Mouse (Mus musculus) limb, embryonic 14.5 days (tissue): ENCODE measurements around the gene Apol10a. TPM values are rescaled to one million over a fixed set of nuclear protein-coding genes. Genes with fewer than 3 reads are reported as not detected.
"Not testable (repeated sequence)": the region's sequence is repeated elsewhere in the genome, so short reads cannot be mapped to it uniquely, and the experiment has no call there.

Experiments used
- ATAC-seq: fragments of 200-750 bp; cut with Nextera tagmentation; 2 replicates; pipeline ENCODE4 v1.8.0; 2017; ENCODE audit warnings: low read depth, moderate number of reproducible peaks, moderate TSS enrichment; ENCODE audit not compliant: low FRiP score
- DNase-seq: peaks from one replicate; pipeline ENCODE4 v3.0.0-alpha.2; 2015; ENCODE audit warnings: low spot score
- H3K27ac ChIP-seq: fragments of 300-500 bp; sonication (generic); replicated peaks from 2 replicates; pipeline ENCODE4 v1.5.1; 2014; ENCODE audit warnings: low read depth, mild to moderate bottlenecking, low read length, moderate library complexity, mixed read lengths
- H3K27me3 ChIP-seq: fragments of 300-500 bp; sonication (generic); 2 replicates; pipeline ENCODE4 v1.6.1; 2014; ENCODE audit warnings: low read length, mixed read lengths; ENCODE audit not compliant: control insufficient read depth, insufficient read depth
- H3K36me3 ChIP-seq: fragments of 300-500 bp; sonication (generic); 2 replicates; pipeline ENCODE4 v1.6.1; 2014; ENCODE audit warnings: mild to moderate bottlenecking, low read length, moderate library complexity, mixed read lengths; ENCODE audit not compliant: control insufficient read depth, insufficient read depth
- H3K4me1 ChIP-seq: fragments of 300-500 bp; sonication (generic); 2 replicates; pipeline ENCODE4 v1.6.1; 2014; ENCODE audit warnings: antibody characterized with exemption, low read length, mixed read lengths; ENCODE audit not compliant: control insufficient read depth, insufficient read depth
- H3K4me2 ChIP-seq: fragments of 300-500 bp; sonication (generic); replicated peaks from 2 replicates; pipeline ENCODE4 v1.6.1; 2014; ENCODE audit warnings: low read depth, mild to moderate bottlenecking, low read length, moderate library complexity; ENCODE audit not compliant: severe bottlenecking
- H3K4me3 ChIP-seq: fragments of 300-500 bp; sonication (generic); replicated peaks from 2 replicates; pipeline ENCODE4 v1.5.1; 2014; ENCODE audit warnings: low read length
- H3K9ac ChIP-seq: fragments of 300-500 bp; sonication (generic); 2 replicates; pipeline ENCODE4 v1.6.1; 2014; ENCODE audit warnings: mild to moderate bottlenecking, low read depth, low read length, moderate library complexity; ENCODE audit not compliant: severe bottlenecking
- H3K9me3 ChIP-seq: fragments of 300-500 bp; sonication (generic); 2 replicates; pipeline ENCODE4 v1.6.1; 2016; ENCODE audit warnings: low read length; ENCODE audit not compliant: control insufficient read depth
- WGBS: fragments of 180-500 bp; shearing (Covaris S2); extraction: QIAGEN DNeasy Blood & Tissue Kit; methylation state at CpG from one replicate; pipeline ENCODE4 v1.1.7; 2014; 5-methylcytosine and 5-hydroxymethylcytosine counted together
- polyA plus RNA-seq, 2 experiments: library from polyadenylated mRNA; depleted of rRNA in 1 of 2; stranded (reverse) in 1 of 2; unstranded in 1 of 2; fragments of >200 nt; fragmentation: Nextera tagmentation in 1 of 2; extraction: Ambion mirVana in 1 of 2; gene quantifications; 2 replicates each; pipeline versions ENCODE4 v1.2.1 to v1.2.3; 2012 to 2014

The Apol10a gene
- not detected in 2 replicates for polyA plus RNA-seq (2012; rRNA removed)
- polyA plus RNA-seq (2014; fragmentation: Nextera tagmentation; extraction: Ambion mirVana): not detected in 2 replicates

DNA sequence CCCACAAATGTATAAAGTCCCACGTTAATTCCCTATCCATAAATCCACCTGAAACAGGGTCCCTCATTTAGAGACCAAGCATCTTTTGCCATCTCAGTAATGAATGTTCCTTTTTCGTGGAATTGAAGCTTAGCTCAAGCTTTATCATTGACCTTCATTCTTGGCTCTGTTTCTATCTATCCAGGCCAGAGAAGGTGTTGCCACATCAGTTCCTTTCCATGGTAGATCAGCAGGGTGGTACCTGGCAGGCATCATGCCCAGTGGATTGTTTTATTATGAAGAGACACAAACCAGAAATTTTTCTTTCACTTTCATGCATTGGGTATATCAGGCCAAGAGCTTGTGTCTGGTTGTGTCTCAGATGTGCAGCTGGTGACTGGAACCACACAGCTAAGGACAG is at the start of gene Apol10a:
Gene Apol10a (plus strand): TSS at position 355 of the 400 bp plus-strand sequence.
- not testable (repeated sequence) for H3K4me3 ChIP-seq, DNase-seq, H3K4me1 ChIP-seq, H3K9me3 ChIP-seq, H3K36me3 ChIP-seq, ATAC-seq, H3K4me2 ChIP-seq, H3K27me3 ChIP-seq, H3K27ac ChIP-seq, H3K9ac ChIP-seq
- 75% methylated on average over 2 of the region's 2 CpGs for WGBS

DNA sequence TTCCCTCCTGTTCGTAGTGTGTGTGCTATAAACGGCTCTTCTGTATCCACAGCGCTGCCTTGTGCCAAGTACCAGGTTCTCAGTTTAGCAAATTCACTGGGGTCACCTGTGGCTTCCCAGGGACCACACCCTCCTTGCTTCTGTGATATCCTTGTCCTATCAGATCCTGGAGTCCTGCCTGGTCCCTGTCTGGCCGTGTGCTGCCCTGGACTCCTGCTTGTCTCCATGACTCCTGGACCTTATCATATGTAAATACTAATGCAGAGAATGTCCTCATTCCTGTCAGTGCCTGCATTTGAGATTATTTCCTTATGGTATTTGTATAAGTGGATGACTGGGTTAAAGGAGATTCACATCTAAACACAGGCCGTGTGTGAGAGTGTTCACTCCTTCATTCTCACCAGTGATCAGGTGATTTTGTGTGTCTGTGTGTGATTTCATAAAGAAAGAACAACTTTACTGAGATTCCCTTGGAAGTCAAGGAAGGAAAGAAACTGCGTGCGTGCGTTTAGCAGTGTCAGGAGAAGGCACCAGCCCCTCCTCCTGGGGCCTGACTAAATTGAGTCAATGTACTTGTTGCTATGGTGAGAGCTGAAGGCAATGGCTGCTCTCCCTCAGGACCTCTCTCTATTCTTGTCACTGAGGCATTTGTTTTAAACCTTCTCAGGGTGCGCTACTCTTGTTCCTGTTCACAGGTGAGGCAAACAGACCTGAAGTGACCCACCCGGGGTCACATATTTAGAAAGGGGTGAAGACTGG is 48.0 kb upstream of the Apol10a start:
- H3K27ac ChIP-seq, H3K9ac ChIP-seq, DNase-seq, H3K4me2 ChIP-seq, H3K27me3 ChIP-seq, H3K36me3 ChIP-seq, H3K4me3 ChIP-seq, ATAC-seq, H3K9me3 ChIP-seq, H3K4me1 ChIP-seq: not testable (repeated sequence)
- WGBS: 77% methylated on average over 8 of the region's 10 CpGs

DNA sequence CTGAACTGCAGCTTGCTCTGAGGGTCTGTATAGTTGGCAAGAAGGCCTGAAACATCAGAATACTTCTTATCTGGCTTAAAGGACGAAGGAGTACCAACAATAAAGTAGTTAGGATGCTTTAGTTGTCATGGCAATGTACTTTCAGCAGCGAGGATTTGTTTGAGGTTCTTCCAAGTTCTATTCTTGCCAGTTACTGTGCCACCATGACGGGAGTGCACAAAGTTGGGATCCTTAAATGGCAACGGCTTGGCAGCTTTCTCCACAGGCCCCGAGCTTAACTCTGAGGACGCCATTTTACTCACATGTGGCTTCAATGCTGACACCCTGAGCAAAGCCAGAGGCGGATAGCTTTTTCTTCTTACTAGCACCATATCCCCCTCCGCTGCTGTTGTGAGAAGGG is 32.1 kb upstream of the Apol10a start:
- not testable (repeated sequence) for H3K4me3 ChIP-seq, H3K27me3 ChIP-seq, H3K27ac ChIP-seq, ATAC-seq, H3K9ac ChIP-seq, H3K4me1 ChIP-seq, H3K9me3 ChIP-seq, H3K36me3 ChIP-seq, DNase-seq, H3K4me2 ChIP-seq
- 86% methylated on average over 8 of the region's 8 CpGs for WGBS

DNA sequence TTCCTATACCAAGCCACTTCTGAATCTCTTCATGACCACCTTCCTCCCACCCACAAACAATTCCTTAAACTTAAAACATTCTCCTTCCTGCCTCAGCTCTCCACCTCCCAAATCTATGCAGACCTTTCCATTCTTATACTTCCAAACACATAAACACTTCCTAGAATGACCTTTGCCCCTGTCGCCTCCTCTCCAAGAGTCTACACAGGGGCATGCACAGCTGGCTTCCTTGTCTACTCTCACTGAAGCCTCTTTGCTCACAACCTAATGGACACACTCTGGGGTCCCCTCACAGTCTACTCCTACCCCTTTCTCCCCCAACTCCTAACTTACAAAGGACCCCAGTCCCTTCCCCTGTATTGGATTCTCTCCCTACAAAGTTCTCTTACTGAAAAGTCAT is 31.2 kb upstream of the Apol10a start:
- not testable (repeated sequence) for H3K36me3 ChIP-seq, H3K27ac ChIP-seq, H3K9ac ChIP-seq, H3K9me3 ChIP-seq, H3K27me3 ChIP-seq, H3K4me2 ChIP-seq, H3K4me1 ChIP-seq, DNase-seq, ATAC-seq, H3K4me3 ChIP-seq
- WGBS: 50% methylated on average over 1 of the region's 1 CpGs

DNA sequence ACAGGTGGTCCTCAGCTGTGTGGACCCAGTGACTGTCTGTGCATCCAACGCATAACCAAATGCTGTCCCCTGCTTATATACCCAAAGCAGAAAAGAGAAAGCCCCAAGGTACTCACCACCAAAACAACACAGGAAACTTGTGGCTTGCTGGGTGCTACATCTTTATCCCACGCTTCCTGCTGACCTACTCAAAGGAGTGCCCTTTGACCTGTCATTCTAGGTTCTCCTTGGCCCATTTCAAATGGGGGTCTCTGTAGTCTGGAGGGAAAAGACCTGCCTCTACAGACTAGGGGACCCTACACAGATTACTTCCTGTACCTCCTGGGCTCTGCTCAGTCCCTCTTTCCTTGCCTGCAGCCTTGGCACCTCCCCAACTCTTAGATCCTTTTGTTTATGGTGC is 29.5 kb upstream of the Apol10a start, which contains the start of gene Apol7b:
Gene Apol7b (minus strand): TSS at position 101 of the 400 bp plus-strand sequence.
- not testable (repeated sequence) for H3K4me2 ChIP-seq, H3K4me1 ChIP-seq, DNase-seq, H3K27ac ChIP-seq, ATAC-seq, H3K36me3 ChIP-seq, H3K4me3 ChIP-seq, H3K9ac ChIP-seq, H3K27me3 ChIP-seq, H3K9me3 ChIP-seq
- 81% methylated on average over 1 of the region's 2 CpGs for WGBS

DNA sequence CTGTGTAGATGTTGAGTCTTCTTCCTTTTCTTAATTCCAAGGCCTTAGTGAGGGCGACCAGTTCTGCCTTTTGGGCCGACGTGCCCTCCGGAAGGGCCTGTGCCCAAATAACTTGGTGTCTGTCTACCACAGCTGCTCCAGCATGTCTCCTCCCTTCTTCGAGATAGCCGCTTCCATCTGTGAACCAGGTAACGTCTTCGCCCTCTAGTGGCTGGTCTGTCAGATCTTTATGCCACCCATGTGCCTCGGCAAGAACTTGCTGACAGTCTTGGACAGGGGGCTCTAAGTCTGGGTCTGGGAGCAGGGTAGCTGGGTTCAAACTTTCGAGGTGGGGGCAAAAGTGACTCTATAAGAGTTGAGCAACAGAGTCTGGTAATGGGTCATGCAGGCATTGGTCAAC is 26.9 kb upstream of the Apol10a start:
- H3K36me3 ChIP-seq, ATAC-seq, H3K4me2 ChIP-seq, H3K4me3 ChIP-seq, DNase-seq, H3K4me1 ChIP-seq, H3K27ac ChIP-seq, H3K9me3 ChIP-seq, H3K27me3 ChIP-seq, H3K9ac ChIP-seq: not testable (repeated sequence)
- 53% methylated on average over 10 of the region's 10 CpGs for WGBS

DNA sequence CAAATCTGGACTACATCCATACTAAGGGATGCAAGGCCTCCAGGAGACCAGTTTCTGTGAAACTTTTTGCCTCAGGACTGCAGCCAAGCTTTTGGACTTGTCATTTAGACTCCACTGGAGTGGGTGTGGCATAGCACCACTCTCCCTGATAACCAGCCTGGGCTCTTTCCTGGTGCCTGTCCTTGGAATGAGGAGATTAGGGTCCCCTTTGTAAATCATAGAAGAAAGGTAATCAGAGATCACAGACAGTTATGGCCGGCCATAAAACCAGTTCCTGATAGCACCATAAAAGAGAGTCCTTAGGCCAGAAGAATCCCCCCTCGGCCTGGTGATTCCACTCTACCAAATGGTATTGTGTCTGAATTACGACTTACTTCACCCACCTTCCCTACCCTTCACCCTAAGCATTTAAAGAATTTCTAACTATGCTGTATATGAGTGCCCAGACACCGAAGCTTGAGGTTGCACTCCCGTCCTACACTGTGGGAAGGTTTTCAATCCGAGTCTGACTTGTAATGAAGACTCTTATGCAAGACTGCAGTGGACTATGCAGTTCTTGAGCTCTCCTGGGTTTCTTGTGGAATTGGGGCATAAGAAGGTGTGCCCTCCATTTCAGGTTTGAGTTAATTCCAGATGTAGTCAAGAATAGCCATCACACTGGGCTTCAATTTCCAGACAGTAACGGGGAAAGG is 2.0 kb upstream of the Apol10a start:
- not testable (repeated sequence) for ATAC-seq, H3K27ac ChIP-seq, H3K4me3 ChIP-seq, DNase-seq, H3K27me3 ChIP-seq, H3K36me3 ChIP-seq, H3K9me3 ChIP-seq, H3K4me2 ChIP-seq, H3K4me1 ChIP-seq, H3K9ac ChIP-seq
- 46% methylated on average over 7 of the region's 7 CpGs for WGBS
